Mouse (Mus musculus) frontal cortex, postnatal 14 days (tissue): ENCODE results near the gene Atg4a-ps.
"Not testable (repeated sequence)": the region's sequence is repeated elsewhere in the genome, so short reads cannot be mapped to it uniquely, and the experiment has no call there.

Experiments used
- DNase-seq, 2 experiments: peaks; one replicate each; pipeline ENCODE4 v3.0.0; 2022; ENCODE audit warnings: low spot score in 2 of 2

Atg4a-ps gene

DNA sequence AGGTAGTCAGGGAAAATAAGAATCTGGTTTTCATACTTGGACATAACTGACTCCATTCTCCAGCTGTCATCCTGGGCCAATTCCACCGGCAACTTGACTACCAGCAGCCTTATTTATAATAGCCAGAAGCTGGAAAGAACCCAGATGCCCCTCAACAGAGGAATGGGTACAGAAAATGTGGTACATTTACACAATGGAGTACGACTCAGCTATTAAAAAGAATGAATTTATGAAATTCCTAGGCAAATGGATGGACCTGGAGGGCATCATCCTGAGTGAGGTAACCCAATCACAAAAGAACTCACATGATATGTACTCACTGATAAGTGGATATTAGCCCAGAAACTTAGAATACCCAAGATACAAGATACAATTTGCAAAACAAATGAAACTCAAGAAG lies at the start of gene Atg4a-ps:
Gene Atg4a-ps (minus strand): TSS at position 101 of the 400 bp plus-strand sequence.
- not testable (repeated sequence) for DNase-seq

DNA sequence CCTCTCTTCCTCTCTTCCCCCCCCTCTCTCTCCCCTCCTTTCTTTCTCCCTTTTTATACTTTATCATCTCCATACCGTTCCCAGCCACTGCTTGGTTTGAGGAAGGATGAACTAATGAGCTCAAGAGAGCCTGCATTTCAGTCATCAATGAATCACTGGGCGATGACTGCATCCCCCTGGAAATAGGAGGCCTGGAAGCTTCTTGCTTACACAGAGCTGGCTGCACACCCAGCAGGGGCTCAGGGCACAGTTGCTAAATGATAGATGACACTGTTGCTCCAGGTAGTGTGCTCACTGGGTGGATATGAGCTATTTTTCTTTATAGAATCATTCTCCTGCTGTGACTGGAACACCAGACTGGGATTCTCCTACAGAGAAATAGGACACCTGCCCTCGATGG lies 49.7 kb upstream of the Atg4a-ps start:
- DNase-seq: no peak

DNA sequence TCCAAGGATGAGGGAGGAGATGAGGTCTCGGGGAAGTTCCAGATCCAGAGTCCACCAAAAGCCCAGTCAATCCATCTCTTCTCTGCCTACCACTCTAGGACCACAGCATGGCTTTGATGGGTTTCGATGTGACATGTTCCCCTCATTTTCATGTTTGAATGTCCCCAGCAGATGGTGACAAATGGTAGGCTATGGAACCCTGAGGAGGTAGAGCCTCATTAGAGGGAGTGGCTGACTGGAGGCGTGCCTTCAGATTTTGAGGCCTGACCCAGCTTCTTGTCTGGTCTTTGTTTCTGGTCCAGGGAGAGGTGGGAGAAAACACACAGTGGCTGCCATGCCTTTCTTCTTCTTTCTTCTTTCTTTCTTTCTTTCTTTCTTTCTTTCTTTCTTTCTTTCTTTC lies 44.6 kb upstream of the Atg4a-ps start:
- DNase-seq: no peak

DNA sequence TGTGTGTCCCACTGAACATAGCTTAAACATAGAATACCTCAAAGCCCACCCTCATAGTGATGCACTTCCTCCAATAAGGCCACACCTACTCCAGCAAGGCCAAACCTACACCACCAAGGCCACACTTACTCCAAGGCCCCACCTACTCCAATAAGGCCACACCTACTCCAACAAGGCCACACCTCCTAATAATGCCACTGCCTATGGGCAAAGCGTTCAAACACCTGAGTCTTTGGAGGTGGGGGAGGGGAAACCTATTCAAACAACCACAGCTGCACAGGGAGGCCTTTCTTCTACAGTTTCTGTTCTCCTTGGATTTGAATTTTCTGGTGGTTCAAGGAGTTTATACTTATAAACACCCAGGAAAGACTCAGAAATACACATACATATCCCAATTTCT lies 43.2 kb upstream of the Atg4a-ps start:
- DNase-seq: no peak

DNA sequence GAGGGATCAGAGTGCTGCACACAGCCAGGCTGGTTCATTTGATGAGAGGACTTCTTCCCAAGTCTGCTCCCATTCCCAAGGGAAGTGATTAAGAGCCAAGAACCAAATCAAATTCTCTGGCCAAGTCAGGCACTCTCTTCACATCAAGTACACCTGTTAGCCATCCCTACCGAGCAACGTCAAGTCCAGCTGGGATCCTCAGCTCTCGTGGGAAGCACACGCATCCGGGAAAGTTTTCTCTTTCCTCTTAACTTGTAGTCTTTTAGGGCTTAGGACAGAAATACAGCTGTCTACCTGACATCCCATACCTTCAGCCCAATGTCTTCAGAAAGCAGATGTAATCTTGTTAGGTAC lies 38.1 kb upstream of the Atg4a-ps start:
- no peak for DNase-seq

DNA sequence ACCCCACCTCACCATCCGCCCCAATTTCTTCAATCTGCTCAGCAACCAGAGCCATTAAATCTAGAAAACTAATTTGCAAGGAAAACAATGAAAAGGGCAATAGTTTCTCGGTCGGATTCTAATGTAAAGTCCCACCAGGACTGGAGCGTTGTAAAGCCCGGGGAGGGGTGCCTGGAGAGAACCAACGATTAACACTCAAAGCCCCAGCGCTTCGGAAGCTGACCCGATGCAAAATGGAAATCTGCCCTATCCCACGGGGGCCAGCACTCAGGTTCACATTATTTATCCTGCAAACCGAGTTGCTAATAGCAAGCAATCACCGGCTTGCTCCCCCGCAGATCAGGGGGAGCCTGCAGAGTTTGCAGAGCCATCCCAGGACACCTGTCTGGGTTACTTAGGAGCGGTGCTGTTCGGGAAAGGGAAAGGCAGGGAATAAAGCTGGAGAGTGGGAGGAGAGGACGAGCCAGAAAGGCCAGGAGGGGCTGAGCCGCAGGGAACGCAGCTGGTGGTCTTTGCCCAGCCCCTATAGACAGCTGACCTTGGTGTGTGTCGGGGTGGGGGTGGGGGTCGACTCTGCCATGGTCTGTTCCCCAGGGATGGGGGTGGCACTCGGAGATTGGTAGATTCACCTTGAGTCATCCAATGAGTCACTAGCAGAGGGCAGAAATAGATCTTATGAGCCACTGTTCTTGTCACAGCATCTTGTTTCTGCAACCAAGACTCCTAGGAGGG lies 37.5 kb upstream of the Atg4a-ps start:
- DNase-seq: peak in 1 of 2 experiments; percentile 19

DNA sequence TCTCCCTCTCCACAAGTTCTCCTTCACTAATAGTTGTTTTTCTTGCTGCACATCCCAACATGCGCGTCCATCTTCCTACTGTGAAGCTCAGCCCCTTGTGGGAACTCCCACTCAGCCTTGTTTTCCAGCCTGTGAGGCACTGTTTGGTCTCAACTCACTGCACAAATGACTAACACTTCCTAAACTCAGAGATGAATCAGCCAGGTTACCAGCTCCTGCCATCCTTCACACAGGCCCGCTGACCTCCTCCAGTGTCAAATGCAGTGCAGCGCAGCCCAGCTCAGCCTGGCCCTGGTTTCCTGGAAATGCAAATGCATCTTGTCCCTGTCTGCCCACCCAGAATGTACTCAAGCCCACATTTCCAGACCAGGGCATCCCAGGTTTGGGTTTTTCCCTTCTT lies 36.6 kb upstream of the Atg4a-ps start:
- DNase-seq: no peak

DNA sequence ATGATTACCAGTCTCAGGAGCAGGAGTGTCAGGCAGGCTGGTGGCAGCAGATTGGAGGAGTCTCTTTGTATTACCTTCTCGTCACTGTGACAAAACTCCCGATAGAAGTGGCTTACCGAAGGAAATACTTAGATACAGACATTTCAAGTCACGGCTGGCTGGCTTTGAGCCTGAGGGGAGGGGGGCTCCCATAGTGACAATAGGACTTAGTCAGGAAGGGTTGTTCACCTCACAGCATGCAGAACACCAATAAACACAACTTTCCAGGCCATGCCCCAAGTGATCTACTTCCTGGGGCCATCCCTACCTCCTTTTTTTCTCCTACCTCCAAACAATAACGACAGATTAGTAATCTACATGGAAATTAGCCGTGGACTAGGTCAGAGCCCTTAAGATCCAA lies 32.9 kb upstream of the Atg4a-ps start:
- no peak for DNase-seq

DNA sequence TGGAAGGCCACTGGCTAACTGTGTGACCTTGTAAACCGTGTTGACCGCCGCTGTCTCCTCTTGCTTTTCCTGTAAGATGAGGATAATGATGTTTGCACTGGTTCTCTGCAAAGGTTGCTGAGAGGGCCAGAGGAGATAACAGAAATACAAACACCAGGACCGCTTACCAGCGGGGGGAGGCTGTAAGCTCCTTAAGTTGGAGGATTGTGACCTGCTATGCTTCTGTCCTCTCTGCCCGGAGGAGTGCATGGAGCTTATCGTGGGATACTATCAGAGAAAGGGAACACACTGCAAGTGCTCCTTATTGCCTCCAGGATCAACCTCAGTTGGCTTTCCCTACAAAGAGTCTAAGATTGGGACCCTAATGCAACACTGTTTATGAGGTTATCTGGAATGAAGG lies 26.8 kb upstream of the Atg4a-ps start:
- no peak for DNase-seq

DNA sequence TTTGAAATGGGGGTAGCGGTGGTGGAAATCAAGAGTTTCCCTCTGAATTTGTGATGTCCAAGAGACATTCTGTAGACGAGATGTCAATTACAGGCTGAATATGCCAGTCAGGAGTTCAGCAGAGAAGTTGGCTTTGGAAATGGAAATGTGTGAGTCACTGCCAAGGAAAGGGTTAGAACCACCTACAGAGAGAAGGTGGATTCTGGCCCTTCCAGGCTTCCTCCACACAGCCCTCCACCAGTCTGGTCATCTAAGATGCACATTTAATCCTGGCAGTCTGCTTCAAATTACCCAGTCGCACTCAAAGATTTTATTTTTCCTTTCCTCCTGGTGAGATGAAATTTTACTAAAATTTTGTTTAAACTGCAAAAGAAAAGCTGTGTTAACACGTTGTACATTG lies 26.2 kb upstream of the Atg4a-ps start:
- no peak for DNase-seq

DNA sequence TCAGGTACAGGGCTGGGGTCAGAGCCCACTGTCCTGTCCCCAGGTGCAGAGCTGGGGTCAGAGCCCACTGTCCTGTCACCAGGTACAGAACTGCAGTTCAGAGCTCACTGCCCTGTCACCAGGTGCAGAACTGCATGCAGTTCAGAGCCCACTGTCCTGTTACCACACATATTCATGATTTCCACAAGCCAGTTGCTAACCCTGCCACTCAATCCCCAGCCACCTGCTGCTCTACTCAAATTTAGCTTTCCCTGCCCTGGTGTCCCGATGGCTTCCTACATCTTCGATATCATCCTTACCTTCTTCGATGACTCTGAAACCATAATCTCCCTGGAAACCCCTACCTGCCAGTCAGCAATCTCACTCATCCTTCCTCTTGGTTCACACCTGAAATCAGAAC lies 17.5 kb upstream of the Atg4a-ps start:
- no peak for DNase-seq

DNA sequence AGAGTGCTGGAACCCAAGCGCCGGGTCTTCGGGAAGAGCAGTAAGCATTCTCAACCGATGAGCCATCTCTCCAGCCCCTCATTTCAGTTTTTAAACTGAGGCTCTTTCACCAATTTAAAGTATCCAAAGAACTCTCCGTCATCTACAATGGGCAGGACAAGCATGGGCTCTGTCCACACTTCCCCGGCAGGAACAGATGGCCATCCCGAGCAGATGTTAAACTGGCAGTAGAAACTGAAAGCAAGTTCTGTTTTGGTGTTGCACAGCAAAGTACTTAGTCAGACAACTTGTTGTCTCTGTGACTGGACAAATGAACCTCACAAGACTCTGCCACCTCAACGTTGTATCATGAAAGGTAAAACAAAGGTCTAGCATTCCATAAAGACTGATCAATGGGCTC lies 15.8 kb upstream of the Atg4a-ps start:
- no peak for DNase-seq

DNA sequence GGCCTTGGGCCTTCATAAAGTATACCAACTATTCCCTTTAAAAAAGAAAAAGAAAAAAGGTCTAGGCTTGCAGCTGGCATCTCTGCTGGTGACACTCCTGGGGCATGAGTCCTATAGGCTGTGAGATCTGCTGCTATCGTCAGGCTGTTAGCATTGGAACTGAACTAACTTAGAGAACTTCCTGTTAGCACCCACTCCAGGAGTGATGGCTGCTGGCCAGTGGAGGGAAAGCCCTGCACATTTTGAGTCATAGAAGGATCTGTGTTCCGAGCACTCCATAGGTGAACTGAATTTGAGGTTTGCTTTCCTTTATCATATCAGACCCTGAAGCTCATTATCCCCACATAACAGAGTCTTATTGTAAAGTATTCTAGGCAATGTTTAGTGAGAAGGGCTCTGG lies 14.1 kb upstream of the Atg4a-ps start:
- DNase-seq: no peak

DNA sequence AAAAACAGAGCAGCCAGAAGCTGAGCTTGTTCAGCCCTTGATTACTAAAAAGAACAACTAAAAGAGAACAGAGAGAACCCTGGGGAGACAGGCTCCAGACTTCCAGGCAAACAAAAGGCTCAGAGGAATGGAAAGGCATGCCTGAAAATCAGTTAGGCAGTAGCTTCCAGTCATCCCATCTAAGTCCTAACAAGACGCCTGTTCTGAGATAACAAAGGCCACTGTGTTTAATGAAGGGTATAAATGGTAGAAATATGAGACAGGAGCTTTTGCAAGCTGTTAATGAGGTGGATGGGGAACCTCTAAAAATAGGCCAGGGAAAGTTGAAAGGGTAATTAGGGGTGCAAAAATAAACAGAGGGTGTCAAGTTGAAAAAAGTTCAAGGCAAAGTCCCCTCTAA lies 4.5 kb upstream of the Atg4a-ps start:
- no peak for DNase-seq

DNA sequence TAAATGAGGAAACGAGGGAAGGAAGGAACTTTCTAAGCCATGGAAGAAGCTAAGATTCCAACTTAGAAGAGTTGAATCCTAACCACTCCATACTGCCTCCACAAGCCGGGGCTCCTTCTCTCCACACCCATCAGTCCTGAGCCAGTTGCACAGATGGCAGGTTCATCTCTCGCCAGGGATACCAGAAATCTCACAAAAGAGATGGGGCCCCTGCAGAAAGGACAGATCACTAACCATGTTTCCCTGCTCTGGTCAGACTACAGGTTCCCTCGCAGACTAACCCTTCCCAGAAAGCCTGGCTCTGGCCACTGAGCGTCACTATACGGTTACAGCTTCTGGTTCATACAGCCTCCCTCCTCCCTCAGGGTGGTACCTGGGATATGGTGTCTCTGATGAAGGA lies 3.8 kb upstream of the Atg4a-ps start:
- no peak for DNase-seq

DNA sequence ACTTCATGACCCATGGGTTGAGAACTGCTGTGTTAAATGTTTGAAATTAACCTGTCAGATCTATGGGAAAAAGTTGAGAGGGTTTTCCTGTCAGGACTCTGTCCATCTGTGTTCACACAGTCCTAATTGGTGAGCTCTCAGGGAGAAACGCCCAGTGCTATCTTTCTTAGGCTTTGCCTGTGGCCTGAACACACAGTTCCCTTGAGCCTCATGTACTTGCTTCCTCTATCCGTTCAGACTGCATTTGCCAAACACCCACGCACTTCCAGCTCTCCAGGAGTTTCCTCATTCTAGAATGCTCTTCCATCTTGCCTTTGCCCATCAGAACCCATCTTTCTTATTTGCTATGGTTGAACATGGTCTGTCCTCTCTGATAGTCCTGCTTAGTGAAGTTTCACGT lies 2.6 kb upstream of the Atg4a-ps start:
- DNase-seq: no peak

DNA sequence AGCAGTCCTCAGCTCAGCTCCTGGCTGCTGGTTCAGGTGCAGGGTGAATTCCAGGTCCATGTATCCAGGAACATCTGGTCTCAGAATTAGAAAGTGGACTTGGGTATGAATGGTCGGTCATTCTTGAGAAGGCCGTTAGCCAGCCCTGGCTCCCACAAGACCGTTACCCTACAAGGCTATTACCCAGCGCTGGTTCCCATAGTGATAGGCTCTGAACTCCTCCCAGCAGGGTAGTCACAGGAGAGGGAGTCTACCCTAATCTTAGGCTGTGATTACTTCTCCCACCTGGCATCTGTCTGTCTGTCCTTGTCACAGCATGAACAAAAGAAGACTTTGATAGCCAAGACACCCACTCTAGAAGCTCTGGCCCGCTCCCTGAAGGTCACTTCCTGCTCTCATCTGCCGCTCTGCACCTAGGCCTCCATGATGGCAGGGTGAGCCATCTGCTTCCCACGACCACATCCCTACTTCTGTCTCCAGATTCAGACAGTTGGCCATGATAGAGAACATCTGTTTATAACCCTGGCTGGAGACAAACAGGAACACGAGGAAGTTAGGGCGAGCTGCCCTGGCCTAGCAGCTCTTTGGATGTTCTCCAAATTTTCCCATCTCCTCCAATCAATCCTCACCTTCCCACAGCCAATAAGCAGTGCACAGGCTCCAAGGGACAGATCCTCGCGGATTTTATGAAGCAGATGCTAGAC lies 1.4 kb upstream of the Atg4a-ps start:
- no peak for DNase-seq

DNA sequence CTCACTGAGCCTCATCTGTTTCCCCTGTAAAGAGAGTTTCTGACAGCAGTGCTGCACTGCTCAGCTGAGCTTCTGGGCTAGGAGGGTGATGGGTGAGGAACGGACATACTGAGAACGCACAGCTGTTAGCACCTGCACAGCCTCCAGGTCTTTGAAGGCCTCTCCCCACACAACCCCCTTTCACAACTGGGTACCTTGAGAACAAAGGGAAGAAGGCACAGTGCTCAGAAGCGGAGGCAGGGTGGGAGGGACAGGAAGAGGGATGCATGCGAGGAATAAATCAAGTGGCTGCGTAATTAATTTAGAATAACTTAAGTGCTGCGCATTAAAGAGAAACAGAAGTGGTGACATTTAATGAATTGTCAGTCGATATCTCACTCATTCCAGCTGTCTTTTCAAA lies 4.6 kb downstream of the Atg4a-ps start:
- DNase-seq: no peak

DNA sequence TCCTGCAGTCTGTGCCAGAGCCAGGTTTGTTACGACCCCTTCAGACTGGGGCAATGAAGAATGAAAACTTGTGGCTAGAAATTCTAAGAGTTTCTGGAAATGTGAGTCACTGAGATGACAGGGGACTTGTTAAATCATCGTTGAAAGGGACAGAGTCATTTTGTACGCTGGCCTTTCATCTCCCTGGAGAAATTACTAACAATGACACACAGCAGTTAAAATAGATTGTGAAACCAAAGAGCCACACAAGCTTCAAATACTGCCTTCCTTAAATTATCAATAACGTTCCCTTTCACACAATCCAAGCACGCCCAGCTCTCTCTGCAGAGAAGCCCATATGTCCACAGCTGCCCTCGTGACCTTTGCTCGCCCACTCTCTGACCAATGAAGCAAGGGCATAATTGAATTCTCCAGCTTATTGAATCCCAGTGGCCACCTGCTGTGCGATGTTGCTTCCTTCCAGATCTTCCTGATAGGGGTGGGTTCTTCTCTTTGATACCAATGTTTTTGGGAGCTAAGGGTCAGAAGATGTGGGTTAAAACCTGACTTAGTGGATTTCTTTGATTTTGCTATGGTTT lies 5.6 kb downstream of the Atg4a-ps start:
- no peak for DNase-seq

DNA sequence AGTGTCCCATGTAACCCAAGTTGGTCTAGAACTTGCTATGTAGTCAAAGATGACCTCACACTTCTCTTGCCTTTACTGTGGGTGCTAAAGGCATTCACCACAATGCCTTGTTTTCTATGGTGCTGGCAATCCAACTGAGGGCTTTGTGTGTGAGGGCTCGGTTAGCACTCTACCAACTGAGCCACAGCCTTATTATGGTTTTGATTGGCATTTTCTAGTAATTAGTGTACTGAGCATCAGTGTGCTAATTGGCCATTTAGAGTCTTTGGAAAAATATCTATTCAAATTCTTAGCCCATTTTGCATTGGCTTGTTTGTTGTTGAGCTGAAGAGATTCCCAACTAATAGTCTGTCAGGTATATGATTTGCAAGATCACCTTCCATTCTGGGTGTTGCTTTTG lies 8.2 kb downstream of the Atg4a-ps start:
- DNase-seq: no peak

DNA sequence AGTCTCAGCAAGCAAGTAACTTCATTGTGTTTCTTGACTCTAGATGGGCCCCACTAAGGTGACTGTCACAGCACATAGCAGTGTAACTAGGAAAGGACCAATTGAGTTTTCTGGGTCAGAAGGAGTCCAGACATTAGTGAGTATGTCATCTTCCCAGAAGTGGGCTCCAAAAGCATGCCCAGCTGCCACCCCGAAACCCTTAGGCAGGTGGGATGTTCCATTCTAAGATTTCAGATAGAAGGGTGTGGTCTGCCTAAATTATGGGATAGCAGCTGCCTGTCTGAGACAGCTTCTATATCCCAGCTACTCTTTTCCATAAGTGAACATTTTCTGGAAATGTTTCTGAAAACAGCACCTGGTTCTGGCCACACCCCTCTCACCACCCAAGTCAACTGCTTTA lies 11.6 kb downstream of the Atg4a-ps start:
- DNase-seq: no peak

DNA sequence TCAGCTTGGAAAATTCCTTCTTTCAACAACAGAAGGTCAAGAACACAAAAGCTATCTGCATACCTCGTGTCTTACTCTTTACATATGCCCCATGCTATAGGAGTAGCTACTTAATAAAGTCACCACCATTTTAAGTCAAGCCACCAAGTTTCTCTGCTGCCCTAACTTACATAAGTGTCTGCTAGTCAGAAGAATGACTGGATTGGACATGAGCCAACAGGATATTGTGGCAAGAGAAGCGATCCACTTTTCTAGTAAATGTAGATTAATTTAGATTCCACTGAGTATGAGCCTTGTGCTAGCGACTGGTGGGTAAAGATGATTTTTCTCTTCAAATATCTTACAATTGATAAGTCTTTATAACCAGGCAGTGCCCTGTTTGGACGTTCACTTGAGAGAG lies 12.0 kb downstream of the Atg4a-ps start:
- DNase-seq: no peak

DNA sequence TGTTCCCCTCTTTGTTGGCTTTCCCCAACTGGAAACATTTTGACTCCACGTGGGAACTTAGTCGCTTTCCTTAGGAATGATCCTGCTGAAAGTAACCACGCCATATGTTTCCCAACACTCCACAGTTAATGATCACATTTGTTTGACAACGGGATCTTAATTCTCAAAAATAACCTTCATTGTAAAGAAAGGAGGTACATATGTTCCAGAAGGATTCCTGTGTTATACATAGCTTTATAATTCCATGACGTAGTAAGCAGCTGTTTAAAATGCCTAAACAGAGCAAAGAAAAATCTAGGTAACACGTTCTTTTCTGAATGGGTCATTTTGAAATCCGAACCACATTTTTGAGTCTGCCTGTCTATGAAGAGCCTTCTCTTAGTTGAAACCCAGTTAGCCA lies 12.7 kb downstream of the Atg4a-ps start:
- DNase-seq: no peak
